Mouse (Mus musculus) hindbrain, embryonic 11.5 days (tissue): ENCODE measurements around the gene Nkx6-1. TPM values are rescaled to one million over a fixed set of nuclear protein-coding genes. Genes with fewer than 3 reads are reported as not detected.

Source experiments
- ATAC-seq: fragments of 200-750 bp; cut with Nextera tagmentation; 2 replicates; pipeline ENCODE4 v1.8.0; 2017; ENCODE audit warnings: mild to moderate bottlenecking, moderate TSS enrichment, moderate library complexity; ENCODE audit not compliant: low FRiP score
- DNase-seq: peaks from one replicate; pipeline ENCODE4 v3.0.0-alpha.2; 2015; ENCODE audit warnings: low spot score
- H3K27ac ChIP-seq: fragments of 300-500 bp; sonication (generic); 2 replicates; pipeline ENCODE4 v1.5.1; 2014; ENCODE audit warnings: mild to moderate bottlenecking, low read depth, low read length
- H3K27me3 ChIP-seq: fragments of 300-500 bp; sonication (generic); 2 replicates; pipeline ENCODE4 v1.6.1; 2014; ENCODE audit warnings: mild to moderate bottlenecking, low read length, moderate library complexity, mixed read lengths; ENCODE audit not compliant: control insufficient read depth, insufficient read depth
- H3K36me3 ChIP-seq: fragments of 300-500 bp; sonication (generic); 2 replicates; pipeline ENCODE4 v1.6.1; 2014; ENCODE audit warnings: mild to moderate bottlenecking, low read length, moderate library complexity, mixed read lengths; ENCODE audit not compliant: control insufficient read depth, insufficient read depth
- H3K4me1 ChIP-seq: fragments of 300-500 bp; sonication (generic); replicated peaks from 2 replicates; pipeline ENCODE4 v1.6.1; 2014; ENCODE audit warnings: low read length, mixed read lengths; ENCODE audit not compliant: control insufficient read depth, insufficient read depth
- H3K4me2 ChIP-seq: fragments of 300-500 bp; sonication (generic); replicated peaks from 2 replicates; pipeline ENCODE4 v1.6.1; 2014; ENCODE audit warnings: mild to moderate bottlenecking, low read depth, low read length
- H3K4me3 ChIP-seq: fragments of 300-500 bp; sonication (generic); 2 replicates; pipeline ENCODE4 v1.5.1; 2014; ENCODE audit warnings: low read depth, low read length
- H3K9ac ChIP-seq: fragments of 300-500 bp; sonication (generic); 2 replicates; pipeline ENCODE4 v1.6.1; 2014; ENCODE audit warnings: low read depth, low read length
- H3K9me3 ChIP-seq: fragments of 300-500 bp; sonication (generic); 2 replicates; pipeline ENCODE4 v1.6.1; 2016; ENCODE audit warnings: low read length; ENCODE audit not compliant: control insufficient read depth
- WGBS: fragments of 180-500 bp; shearing (Covaris S2); extraction: QIAGEN DNeasy Blood & Tissue Kit; methylation state at CpG from one replicate; pipeline ENCODE4 v1.1.7; 2014; 5-methylcytosine and 5-hydroxymethylcytosine counted together
- polyA plus RNA-seq: library from polyadenylated mRNA; unstranded; fragments of >200 nt; fragmentation: Nextera tagmentation; extraction: Ambion mirVana; gene quantifications from 2 replicates; pipeline ENCODE4 v1.2.1, GENCODE M21; 2014

Nkx6-1 gene
- polyA plus RNA-seq, 1 experiment from 2014 or later, result 14.7 TPM

DNA sequence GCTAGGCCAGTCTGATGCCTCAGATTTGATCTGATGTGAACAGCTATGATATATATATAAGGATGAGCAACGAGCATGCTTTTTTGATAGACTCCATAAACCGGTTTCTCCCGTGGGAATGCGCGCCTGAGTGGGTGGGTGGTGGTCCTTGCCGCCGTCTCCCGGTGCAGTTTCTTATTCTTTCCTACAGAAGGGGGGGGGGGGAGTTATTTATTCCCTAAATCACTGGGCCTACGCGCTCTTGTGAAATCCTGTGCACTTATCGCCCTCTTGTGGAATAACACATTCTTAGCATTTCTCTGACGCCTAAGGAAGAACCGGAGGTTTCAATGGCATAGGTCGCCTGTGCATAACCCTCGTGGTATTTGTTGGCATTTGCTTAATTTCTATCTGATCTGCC, 4.6 kb upstream of the Nkx6-1 start:
- Histone ChIP-seq H3K36me3 (no peaks in the 10 kb centered on the region), H3K9me3 (no peaks in the 10 kb centered on the region), H3K4me3 (no peak overlapping the region), H3K4me1 (peaks cover 4% of the 10 kb centered on the region; the same call in 1 of the 2 replicates), H3K27me3 (peaks cover 49% of the 10 kb centered on the region), H3K4me2 (no peak overlapping the region), H3K27ac (no peak overlapping the region), H3K9ac (no peak overlapping the region)
- WGBS, result 5% methylated on average over 15 of the region's 15 CpGs
- DNase-seq (peak; percentile 72), ATAC-seq (no peak)

- Histone ChIP-seq H3K4me2 (no peak overlapping the region), H3K27me3 (peaks cover 58% of the 10 kb centered on the region), H3K4me3 (no peak overlapping the region)
These were observed 3.7 kb upstream of the Nkx6-1 start for GRCm38 (mm10) chr5:101668475-101668874.

DNA sequence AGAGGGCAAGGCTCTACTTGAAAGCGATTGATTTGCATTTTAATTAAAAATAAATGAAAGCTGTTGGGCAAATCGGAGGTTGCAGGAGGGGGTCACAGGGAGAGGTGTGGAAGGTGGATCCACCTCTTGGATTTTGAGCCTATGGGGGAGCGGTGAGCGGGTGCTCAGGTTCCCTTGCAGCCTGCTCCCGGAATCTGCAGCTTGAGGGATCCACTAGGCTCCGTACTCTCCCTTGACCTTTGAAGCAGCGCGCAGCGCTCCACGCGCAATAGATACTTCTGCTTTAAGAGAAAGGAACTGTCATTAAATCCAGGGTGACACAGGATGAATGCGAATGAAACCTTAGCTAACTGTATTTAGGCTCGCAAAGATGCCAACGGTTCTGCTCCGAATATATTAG, 3.2 kb upstream of the Nkx6-1 start:
- H3K27ac ChIP-seq, result no peak overlapping the region
- H3K4me1 ChIP-seq, result peaks cover 11% of the 10 kb centered on the region
- DNase-seq (peak; percentile 55), ATAC-seq (no peak)
- H3K9me3 ChIP-seq, result no peaks in the 10 kb centered on the region
- H3K4me2 ChIP-seq, result no peak overlapping the region
- peaks cover 62% of the 10 kb centered on the region for H3K27me3 ChIP-seq
- H3K9ac ChIP-seq, result no peak overlapping the region
- WGBS, result under 1% methylated on average over 15 of the region's 15 CpGs
- no peaks in the 10 kb centered on the region for H3K36me3 ChIP-seq
- H3K4me3 ChIP-seq, result no peak overlapping the region

More at GRCm38 (mm10) chr5:101668475-101668874, 3.7 kb upstream of the Nkx6-1 start:
- Histone ChIP-seq H3K4me1 (peaks cover 10% of the 10 kb centered on the region), H3K9me3 (no peaks in the 10 kb centered on the region), H3K27ac (no peak overlapping the region), H3K36me3 (no peaks in the 10 kb centered on the region), H3K9ac (no peak overlapping the region)
- DNase-seq, result peak; percentile 36
- no peak for ATAC-seq
- 3% methylated on average over 12 of the region's 12 CpGs for WGBS

GRCm38 (mm10) chr5:101667263-101667990, 2.6 kb upstream of the Nkx6-1 start:
- DNase-seq, result peak; percentile 36
- H3K4me1 ChIP-seq, result peaks cover 11% of the 10 kb centered on the region
- 1% methylated on average over 19 of the region's 19 CpGs for WGBS
- H3K4me3 ChIP-seq, result peak overlapping the region; percentile 21; the same call in 1 of the 2 replicates
- no peak overlapping the region for H3K9ac ChIP-seq
- no peak for ATAC-seq
- H3K9me3 ChIP-seq, result no peaks in the 10 kb centered on the region
- no peak overlapping the region for H3K4me2 ChIP-seq
- H3K36me3 ChIP-seq, result no peaks in the 10 kb centered on the region
- H3K27ac ChIP-seq, result no peak overlapping the region
- peaks cover 68% of the 10 kb centered on the region for H3K27me3 ChIP-seq

- no peak for ATAC-seq
- peak overlapping the region; percentile 15 for H3K4me2 ChIP-seq
These were observed 1.9 kb upstream of the Nkx6-1 start for GRCm38 (mm10) chr5:101666713-101667112.

GRCm38 (mm10) chr5:101666091-101666490, 1.3 kb upstream of the Nkx6-1 start:
- H3K9me3 ChIP-seq, result no peaks in the 10 kb centered on the region
- peak; percentile 41 for DNase-seq
- peaks cover 11% of the 10 kb centered on the region for H3K4me1 ChIP-seq
- ATAC-seq, result no peak
- 1% methylated on average over 8 of the region's 9 CpGs for WGBS
- no peak overlapping the region for H3K27ac ChIP-seq
- no peaks in the 10 kb centered on the region for H3K36me3 ChIP-seq
- no peak overlapping the region for H3K9ac ChIP-seq
- H3K4me3 ChIP-seq, result peak overlapping the region; percentile 54; the same call in 1 of the 2 replicates
- peaks cover 79% of the 10 kb centered on the region for H3K27me3 ChIP-seq
- H3K4me2 ChIP-seq, result peak overlapping the region; percentile 38; the same call in 1 of the 2 replicates

More at GRCm38 (mm10) chr5:101666713-101667112, 1.9 kb upstream of the Nkx6-1 start:
- Histone ChIP-seq H3K4me1 (peaks cover 11% of the 10 kb centered on the region), H3K27me3 (peaks cover 75% of the 10 kb centered on the region), H3K27ac (no peak overlapping the region), H3K36me3 (no peaks in the 10 kb centered on the region), H3K9me3 (no peaks in the 10 kb centered on the region), H3K9ac (no peak overlapping the region), H3K4me3 (0 out of 2 replicates have a peak overlapping the region, but pooled peaks have one; percentile 13)
- WGBS, result under 1% methylated on average over 18 of the region's 18 CpGs
- peak; percentile 58 for DNase-seq

GRCm38 (mm10) chr5:101664423-101664921, 324 bp downstream of the Nkx6-1 start:
- Histone ChIP-seq H3K9me3 (no peaks in the 10 kb centered on the region), H3K27ac (peak overlapping the region; percentile 82), H3K4me1 (peaks cover 11% of the 10 kb centered on the region), H3K36me3 (no peaks in the 10 kb centered on the region), H3K27me3 (peaks cover 76% of the 10 kb centered on the region), H3K9ac (peak overlapping the region; percentile 66), H3K4me2 (peak overlapping the region; percentile 49), H3K4me3 (peak overlapping the region; percentile 54)
- 0 out of 2 replicates have a peak, but pooled peaks have one; percentile 5 for ATAC-seq
- DNase-seq, result peak; percentile 73
- under 1% methylated on average over 63 of the region's 64 CpGs for WGBS

DNA sequence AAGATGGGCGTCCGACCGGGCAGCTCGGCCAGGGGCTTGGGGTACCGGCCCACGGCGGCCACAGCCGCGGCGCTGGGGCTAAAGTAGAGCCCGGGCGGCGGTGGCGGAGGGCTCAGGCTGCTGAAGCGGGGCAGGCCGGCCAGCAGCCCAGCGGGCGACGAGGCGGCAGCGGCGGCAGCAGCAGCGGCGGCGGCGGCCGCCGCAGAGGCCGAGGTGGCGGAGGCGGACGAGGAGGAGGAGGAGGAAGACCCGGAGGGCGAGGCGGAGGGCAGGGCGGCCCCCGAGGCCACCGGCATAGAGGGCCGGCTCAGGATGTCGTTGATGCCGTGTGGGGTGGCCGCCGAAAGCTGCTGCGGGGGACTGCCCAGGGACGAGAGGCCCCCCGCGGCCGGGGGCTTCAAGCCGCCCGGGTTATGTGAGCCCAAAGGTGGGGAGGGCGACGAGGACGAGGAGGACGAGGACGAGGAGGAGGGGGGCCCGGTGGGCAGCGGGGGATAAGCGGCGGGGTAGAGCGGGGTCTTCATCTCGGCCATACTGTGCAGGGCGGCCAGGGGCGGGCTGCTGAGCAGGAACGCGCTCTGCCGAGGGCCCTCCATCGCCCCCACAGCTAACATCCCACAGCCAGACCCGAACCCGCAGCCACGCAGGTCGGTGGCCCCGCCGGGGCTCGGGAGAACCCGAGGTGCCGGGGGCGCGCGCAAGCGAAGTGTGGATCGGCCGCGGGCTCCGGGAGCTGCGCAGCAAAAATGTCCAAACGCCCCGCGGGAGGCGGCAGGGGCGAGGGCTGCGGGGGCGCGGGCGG, 974 bp downstream of the Nkx6-1 start:
- no peak for DNase-seq

More for the DNA sequence above, 974 bp downstream of the Nkx6-1 start:
- peaks cover 11% of the 10 kb centered on the region for H3K4me1 ChIP-seq
- no peak for ATAC-seq
- H3K27me3 ChIP-seq, result peaks cover 77% of the 10 kb centered on the region
- H3K36me3 ChIP-seq, result no peaks in the 10 kb centered on the region
- H3K4me3 ChIP-seq, result peak overlapping the region; percentile 54
- no peaks in the 10 kb centered on the region for H3K9me3 ChIP-seq
- peak overlapping the region; percentile 66 for H3K9ac ChIP-seq
- H3K4me2 ChIP-seq, result peak overlapping the region; percentile 49
- H3K27ac ChIP-seq, result peak overlapping the region; percentile 82
- WGBS, result 0% methylated on average over 52 of the region's 94 CpGs
